Mouse (Mus musculus) cortical plate, adult 2 months (tissue): ENCODE measurements around the gene Aco2. TPM values are rescaled to one million over a fixed set of nuclear protein-coding genes. Genes with fewer than 3 reads are reported as not detected.

Experiments used
- H3K27ac ChIP-seq: fragments of 200-500 bp; 2 replicates; pipeline ENCODE4 v1.5.1; 2012; ENCODE audit warnings: low read length, control low read depth, inconsistent platforms; ENCODE audit not compliant: insufficient read depth
- H3K4me1 ChIP-seq: fragments of 200-500 bp; 2 replicates; pipeline ENCODE4 v1.6.1; 2011; ENCODE audit warnings: low read length; ENCODE audit not compliant: control insufficient read depth, insufficient read depth
- H3K4me3 ChIP-seq: fragments of 200-500 bp; 2 replicates; pipeline ENCODE4 v1.5.1; 2011; ENCODE audit warnings: mild to moderate bottlenecking, low read length, control low read depth; ENCODE audit not compliant: insufficient read depth
- CTCF ChIP-seq: fragments of 200-500 bp; IDR thresholded peaks from 2 replicates; pipeline ENCODE4 v1.5.1; 2011; ENCODE audit warnings: mild to moderate bottlenecking, control low read depth, low read length; ENCODE audit not compliant: insufficient read depth; ENCODE audit errors: extremely low read depth
- POLR2A ChIP-seq: fragments of 200-500 bp; IDR thresholded peaks from 2 replicates; pipeline ENCODE4 v1.6.1; 2011; ENCODE audit warnings: mild to moderate bottlenecking, low read length, control low read depth; ENCODE audit not compliant: insufficient read depth; ENCODE audit errors: extremely low read depth
- polyA plus RNA-seq: library from polyadenylated mRNA; depleted of rRNA; stranded (reverse); fragments of >200 nt; gene quantifications from 2 replicates; pipeline ENCODE4 v1.2.3, GENCODE M21; 2012

Gene Aco2
- polyA plus RNA-seq, 1 experiment: 533 TPM

GRCm38 (mm10) chr15:81864238-81864637 lies 7.9 kb upstream of the Aco2 start:
- H3K4me1 ChIP-seq: no peaks in the 10 kb centered on the region
- TF ChIP-seq POLR2A (no peak), CTCF (no peak)
- H3K27ac ChIP-seq: no peak overlapping the region

GRCm38 (mm10) chr15:81869985-81870384 lies 2.1 kb upstream of the Aco2 start:
- TF ChIP-seq POLR2A (no peak), CTCF (no peak)
- H3K4me3 ChIP-seq: no peak overlapping the region

More at GRCm38 (mm10) chr15:81864238-81864637, 7.9 kb upstream of the Aco2 start:
- H3K4me3 ChIP-seq: no peak overlapping the region

GRCm38 (mm10) chr15:81871604-81872261 lies 376 bp upstream of the Aco2 start, which contains the start of gene Phf5a:
Phf5a (minus strand) TSS chr15:81871911.
- Histone ChIP-seq H3K4me1 (0 out of 2 replicates have a peak, but pooled peaks cover 2% of the 10 kb centered on the region), H3K4me3 (peak within 1 kb of the TSS; percentile 79), H3K27ac (peak within 1 kb of the TSS; percentile 97)
- TF ChIP-seq POLR2A (peak; percentile 59), CTCF (no peak)

More at GRCm38 (mm10) chr15:81869985-81870384, 2.1 kb upstream of the Aco2 start:
- Histone ChIP-seq H3K4me1 (no peaks in the 10 kb centered on the region), H3K27ac (no peak overlapping the region)

GRCm38 (mm10) chr15:81879531-81880401 lies 7.7 kb downstream of the Aco2 start:
- Histone ChIP-seq H3K27ac (peak overlapping the region; percentile 90), H3K4me1 (peaks cover 21% of the 10 kb centered on the region), H3K4me3 (no peak overlapping the region)
- TF ChIP-seq CTCF (no peak), POLR2A (no peak)

GRCm38 (mm10) chr15:81882348-81882747 lies 10.2 kb downstream of the Aco2 start:
- peaks cover 25% of the 10 kb centered on the region for H3K4me1 ChIP-seq
- no peak overlapping the region for H3K4me3 ChIP-seq
- peak overlapping the region; percentile 25; the same call in 1 of the 2 replicates for H3K27ac ChIP-seq
- TF ChIP-seq POLR2A (no peak), CTCF (no peak)

- no peak overlapping the region for H3K4me3 ChIP-seq
- no peak overlapping the region for H3K27ac ChIP-seq
- H3K4me1 ChIP-seq: peaks cover 20% of the 10 kb centered on the region
- TF ChIP-seq CTCF: no peak
- no peak for TF ChIP-seq POLR2A
Observed at GRCm38 (mm10) chr15:81885418-81885934, 13.4 kb downstream of the Aco2 start.

GRCm38 (mm10) chr15:81886795-81887550 lies 14.9 kb downstream of the Aco2 start:
- Histone ChIP-seq H3K4me1 (peaks cover 12% of the 10 kb centered on the region; the same call in 1 of the 2 replicates), H3K27ac (no peak overlapping the region)
- TF ChIP-seq CTCF (no peak), POLR2A (no peak)

GRCm38 (mm10) chr15:81889175-81889574 lies 17.1 kb downstream of the Aco2 start:
- H3K4me3 ChIP-seq: no peak overlapping the region
- TF ChIP-seq CTCF (no peak), POLR2A (no peak)
- peaks cover 13% of the 10 kb centered on the region; the same call in 1 of the 2 replicates for H3K4me1 ChIP-seq
- H3K27ac ChIP-seq: no peak overlapping the region

More at GRCm38 (mm10) chr15:81886795-81887550, 14.9 kb downstream of the Aco2 start:
- H3K4me3 ChIP-seq: no peak overlapping the region

- H3K4me1 ChIP-seq: peaks cover 11% of the 10 kb centered on the region; the same call in 1 of the 2 replicates
- peak overlapping the region; percentile 93; the same call in 1 of the 2 replicates for H3K27ac ChIP-seq
- TF ChIP-seq POLR2A: no peak
- TF ChIP-seq CTCF: no peak
- H3K4me3 ChIP-seq: no peak overlapping the region
Observed at GRCm38 (mm10) chr15:81891140-81891802, 19.2 kb downstream of the Aco2 start.
